Mouse (Mus musculus): ENCODE measurements at regions not wholly inside any gene's neighbourhood (a gene's known extent, or its start where the extent isn't known, plus 50 kb on each side); places are given as distances from the start of the nearest gene placed in this dataset.

- TF ChIP-seq TAL1 (conservative IDR thresholded peaks at IDR 0.05; ENCODE audit: low read depth, low read length) (no peak), CTCF (IDR thresholded peaks at IDR 0.05; ENCODE audit: low read depth, low read length) (no peak), POLR2AphosphoS5 (IDR thresholded peaks at IDR 0.05; ENCODE audit: insufficient replicate concordance, low read depth, low read length) (no peak), GATA2 (IDR thresholded peaks at IDR 0.05; ENCODE audit: borderline replicate concordance, low read depth, low read length) (no peak), GATA1 (IDR thresholded peaks at IDR 0.05; ENCODE audit: borderline replicate concordance, low read length) (no peak)
Measured at GRCm38 (mm10) chr9:32815473-32815872, 179.5 kb downstream of the Ets1 start.
